Mouse (Mus musculus): Measurements from ENCODE around the gene Kctd2.

DNA sequence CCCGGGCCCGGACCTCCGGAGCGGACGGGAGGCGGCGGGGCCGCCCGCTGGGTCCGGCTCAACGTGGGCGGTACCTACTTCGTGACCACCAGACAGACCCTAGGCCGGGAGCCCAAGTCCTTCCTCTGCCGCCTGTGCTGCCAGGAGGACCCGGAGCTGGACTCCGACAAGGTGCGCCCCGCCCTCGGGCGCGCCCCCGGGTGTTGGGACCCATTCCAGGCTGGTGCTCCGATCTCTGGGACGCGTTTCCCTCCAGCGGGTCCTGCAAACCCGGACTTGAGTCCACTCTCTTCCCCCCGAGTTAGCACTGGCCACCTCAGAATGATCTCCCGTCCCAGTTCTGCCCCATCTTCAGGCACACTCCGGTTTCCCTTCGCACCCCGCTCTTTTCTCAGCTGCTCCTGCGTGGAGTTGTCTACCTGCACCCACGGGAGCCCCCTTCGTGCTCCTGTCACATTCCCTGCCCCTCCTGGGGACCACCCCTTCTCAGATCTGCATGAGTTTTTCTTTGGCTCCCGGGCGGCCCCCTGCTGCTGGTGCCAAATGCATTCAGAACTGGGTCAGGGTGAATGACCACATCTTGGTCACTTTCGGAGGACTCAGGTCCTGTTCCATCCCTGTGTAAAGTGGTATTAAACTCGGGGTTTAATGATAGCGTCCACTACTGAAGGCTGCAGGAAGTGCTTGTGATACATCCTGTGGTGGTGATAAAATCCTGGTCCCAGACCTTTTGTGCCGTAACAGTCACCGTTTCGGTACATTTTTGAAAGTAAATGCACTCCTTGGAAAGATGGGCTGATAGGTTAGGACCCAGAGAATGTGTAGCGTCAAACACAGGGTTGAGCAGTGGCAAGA is 635 bp downstream of the Kctd2 start:
- TF ChIP-seq CTCF (IDR thresholded peaks at IDR 0.05; ENCODE audit: borderline replicate concordance, extremely low read depth, insufficient read depth, insufficient read length) (no peak), POLR2A (IDR thresholded peaks at IDR 0.05; ENCODE audit: borderline replicate concordance, extremely low read depth, insufficient read depth, insufficient read length, poor library complexity, severe bottlenecking) (no peak)
